Mouse (Mus musculus) limb, embryonic 12.5 days (tissue): ENCODE measurements at regions not wholly inside any gene's neighbourhood (a gene's known extent, or its start where the extent isn't known, plus 50 kb on each side); places are given as distances from the start of the nearest gene placed in this dataset.
A peak's percentile ranks its signal among the peaks of the same experiment; 100 is the strongest.

Source experiments
- ATAC-seq: fragments of 200-750 bp; cut with Nextera tagmentation; 2 replicates; pipeline ENCODE4 v1.8.0; 2017; ENCODE audit warnings: low read depth, moderate TSS enrichment; ENCODE audit not compliant: insufficient number of reproducible peaks, insufficient read depth, low FRiP score, low TSS enrichment
- H3K27ac ChIP-seq: fragments of 300-500 bp; sonication (generic); 2 replicates; pipeline ENCODE4 v1.5.1; 2016; ENCODE audit warnings: mild to moderate bottlenecking, moderate library complexity
- H3K27me3 ChIP-seq: fragments of 300-500 bp; sonication (generic); 2 replicates; pipeline ENCODE4 v1.6.1; 2016; ENCODE audit warnings: mild to moderate bottlenecking, moderate library complexity
- H3K36me3 ChIP-seq: fragments of 300-500 bp; sonication (generic); 2 replicates; pipeline ENCODE4 v1.6.1; 2016; ENCODE audit warnings: mild to moderate bottlenecking, moderate library complexity
- H3K4me1 ChIP-seq: fragments of 300-500 bp; sonication (generic); replicated peaks from 2 replicates; pipeline ENCODE4 v1.6.1; 2016
- H3K4me2 ChIP-seq: fragments of 300-500 bp; sonication (generic); 2 replicates; pipeline ENCODE4 v1.6.1; 2016; ENCODE audit warnings: mild to moderate bottlenecking, moderate library complexity
- H3K4me3 ChIP-seq: fragments of 300-500 bp; sonication (generic); replicated peaks from 2 replicates; pipeline ENCODE4 v1.5.1; 2016; ENCODE audit warnings: mild to moderate bottlenecking
- H3K9ac ChIP-seq: fragments of 300-500 bp; sonication (generic); replicated peaks from 2 replicates; pipeline ENCODE4 v1.6.1; 2016; ENCODE audit warnings: mild to moderate bottlenecking, moderate library complexity
- H3K9me3 ChIP-seq: fragments of 300-500 bp; sonication (generic); 2 replicates; pipeline ENCODE4 v1.6.1; 2016; ENCODE audit warnings: mild to moderate bottlenecking, moderate library complexity
- whole genome bisulfite sequencing: fragments of 180-500 bp; shearing (Covaris S2); methylation state at CpG from one replicate; pipeline ENCODE4 v1.1.7; 2016; 5-methylcytosine and 5-hydroxymethylcytosine counted together

- H3K36me3 ChIP-seq = no peaks in the 10 kb centered on the region
- no peak overlapping the region for H3K4me3 ChIP-seq
- 0 out of 2 replicates have a peak overlapping the region, but pooled peaks have one; percentile 35 for H3K27ac ChIP-seq
- 17% methylated on average over 4 of the region's 4 CpGs for WGBS
- H3K27me3 ChIP-seq = no peaks in the 10 kb centered on the region
- no peak overlapping the region for H3K9ac ChIP-seq
- H3K4me1 ChIP-seq = peaks cover 11% of the 10 kb centered on the region
- no peak for ATAC-seq
- no peak overlapping the region for H3K4me2 ChIP-seq
- H3K9me3 ChIP-seq = no peaks in the 10 kb centered on the region
Measured at GRCm38 (mm10) chr13:110944061-110944460, 310.8 kb upstream of the Actbl2 start.

DNA sequence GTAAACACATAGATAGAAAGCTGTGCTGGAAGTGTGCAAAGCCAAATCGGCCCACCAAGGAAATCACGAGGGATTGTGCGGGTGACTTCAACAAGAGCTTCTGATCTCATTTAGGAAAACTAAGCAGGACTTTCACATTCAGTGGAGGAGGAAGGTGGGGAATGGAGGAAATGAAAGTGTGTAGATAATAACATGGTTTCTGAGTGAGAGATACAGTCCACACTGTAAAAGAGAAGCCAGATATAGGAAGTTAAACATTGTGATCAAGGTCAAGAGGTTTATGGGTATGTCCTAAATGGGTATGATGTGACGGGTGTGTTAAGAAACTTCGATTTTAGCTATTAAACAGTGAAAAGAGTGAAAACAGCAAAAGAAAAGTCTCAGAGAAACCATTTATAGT, 310.1 kb upstream of the Actbl2 start:
- Histone ChIP-seq H3K27me3 (no peaks in the 10 kb centered on the region), H3K4me2 (no peak overlapping the region), H3K9me3 (no peaks in the 10 kb centered on the region), H3K27ac (0 out of 2 replicates have a peak overlapping the region, but pooled peaks have one; percentile 23), H3K9ac (no peak overlapping the region), H3K4me3 (no peak overlapping the region), H3K4me1 (peaks cover 11% of the 10 kb centered on the region), H3K36me3 (no peaks in the 10 kb centered on the region)
- ATAC-seq = no peak
- WGBS = 73% methylated on average over 5 of the region's 5 CpGs

GRCm38 (mm10) chr13:110960212-110960611, 294.6 kb upstream of the Actbl2 start:
- no peak for ATAC-seq
- H3K4me3 ChIP-seq = no peak overlapping the region
- H3K4me2 ChIP-seq = no peak overlapping the region
- 64% methylated on average over 5 of the region's 5 CpGs for WGBS
- H3K27ac ChIP-seq = no peak overlapping the region
- no peaks in the 10 kb centered on the region for H3K27me3 ChIP-seq
- 0 out of 2 replicates have a peak, but pooled peaks cover 5% of the 10 kb centered on the region for H3K9me3 ChIP-seq
- H3K4me1 ChIP-seq = no peaks in the 10 kb centered on the region
- no peaks in the 10 kb centered on the region for H3K36me3 ChIP-seq
- H3K9ac ChIP-seq = no peak overlapping the region

DNA sequence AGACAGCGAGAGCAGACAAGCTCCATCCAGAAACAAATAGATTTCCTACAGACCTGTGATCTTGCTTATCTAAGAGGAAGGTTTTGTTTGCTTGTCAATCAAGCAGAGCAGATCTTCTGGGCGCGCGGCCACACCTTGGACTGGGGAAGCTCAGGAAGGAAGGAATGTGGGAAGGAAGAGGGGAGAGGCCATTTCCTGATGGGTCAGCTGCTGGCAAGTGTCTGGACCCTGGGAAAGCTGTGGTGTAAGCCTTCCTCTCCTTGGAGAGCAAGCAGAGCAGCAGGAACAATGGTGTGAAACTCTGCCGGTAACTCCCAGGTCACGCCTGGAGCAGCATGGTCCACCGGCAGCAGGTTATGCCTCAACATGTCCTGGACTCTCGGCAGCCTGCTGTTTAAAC, 287.7 kb upstream of the Actbl2 start:
- 61% methylated on average over 8 of the region's 8 CpGs for WGBS
- ATAC-seq = no peak

DNA sequence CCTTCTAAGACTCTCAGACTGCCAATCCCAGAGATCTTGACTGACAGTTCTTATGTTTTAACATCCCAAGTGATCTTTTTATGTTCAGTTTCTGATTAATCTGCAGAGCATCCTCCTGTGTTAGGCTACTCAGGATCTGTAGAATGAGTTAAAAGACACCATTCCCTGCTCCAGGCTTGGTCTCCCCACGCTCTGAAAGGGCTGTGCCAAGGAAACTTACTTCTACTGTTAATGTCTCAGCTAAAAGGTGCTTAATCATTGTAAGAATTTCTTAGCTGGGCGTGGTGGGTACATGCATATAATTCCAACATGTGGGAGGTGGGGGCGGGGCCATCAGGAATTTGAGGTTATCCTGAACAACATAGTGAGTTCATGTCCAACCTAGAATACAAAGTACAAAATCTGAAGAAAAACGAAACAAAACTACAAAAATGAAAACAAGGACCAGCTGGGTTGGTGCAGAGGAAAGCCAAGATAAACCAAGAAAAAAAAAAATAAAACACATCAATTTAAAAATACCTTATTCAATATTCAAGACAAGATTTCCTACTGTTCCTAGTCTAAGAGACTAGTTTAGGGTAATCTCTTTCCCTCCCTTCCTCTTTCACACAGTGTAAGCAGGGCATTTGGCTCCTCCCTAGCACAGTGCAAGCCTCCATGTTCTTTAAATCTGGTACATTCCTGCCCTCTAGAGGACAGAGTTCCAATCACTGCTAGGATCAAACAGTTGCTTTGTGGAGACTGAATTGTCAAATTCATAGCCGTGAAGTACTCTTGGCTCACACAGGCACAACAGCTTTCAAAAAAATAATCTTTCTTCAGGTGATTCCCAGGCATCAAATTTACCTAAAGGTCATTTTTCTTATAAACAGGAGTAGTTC, 286.9 kb upstream of the Actbl2 start:
- no peak overlapping the region for H3K9ac ChIP-seq
- 0 out of 2 replicates have a peak overlapping the region, but pooled peaks have one; percentile 8 for H3K27ac ChIP-seq
- H3K9me3 ChIP-seq = no peaks in the 10 kb centered on the region
- H3K27me3 ChIP-seq = no peaks in the 10 kb centered on the region
- ATAC-seq = peak; percentile 97
- H3K4me3 ChIP-seq = no peak overlapping the region
- peaks cover 9% of the 10 kb centered on the region for H3K4me1 ChIP-seq
- WGBS = 51% methylated on average over 5 of the region's 5 CpGs
- H3K36me3 ChIP-seq = no peaks in the 10 kb centered on the region
- H3K4me2 ChIP-seq = no peak overlapping the region

More for the DNA sequence above, 287.7 kb upstream of the Actbl2 start:
- no peaks in the 10 kb centered on the region for H3K36me3 ChIP-seq
- no peaks in the 10 kb centered on the region for H3K9me3 ChIP-seq
- no peaks in the 10 kb centered on the region for H3K27me3 ChIP-seq
- no peak overlapping the region for H3K4me3 ChIP-seq
- no peak overlapping the region for H3K9ac ChIP-seq
- H3K4me2 ChIP-seq = no peak overlapping the region
- peaks cover 9% of the 10 kb centered on the region for H3K4me1 ChIP-seq
- 0 out of 2 replicates have a peak overlapping the region, but pooled peaks have one; percentile 8 for H3K27ac ChIP-seq

DNA sequence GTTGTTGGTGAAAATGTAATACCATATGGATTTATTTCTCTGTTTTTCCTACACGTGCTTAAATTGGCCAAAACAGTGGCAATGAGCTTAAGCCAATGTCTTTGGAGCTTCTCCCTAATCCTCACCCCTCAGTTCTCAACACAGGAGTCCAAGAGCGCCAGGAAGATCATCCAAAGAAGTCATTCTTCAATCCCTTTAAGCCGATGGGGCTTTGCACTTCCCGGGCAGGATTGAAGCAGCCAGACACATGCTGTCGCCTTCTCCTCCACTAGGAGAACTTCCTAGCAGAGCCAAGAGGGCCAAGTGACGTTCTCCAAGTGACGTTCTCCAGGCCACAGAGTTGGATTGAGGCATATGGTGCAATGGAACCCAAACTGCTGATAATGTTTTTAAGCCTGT, 286.3 kb upstream of the Actbl2 start:
- no peak; the same call in 1 of the 2 replicates for ATAC-seq
- 49% methylated on average over 7 of the region's 7 CpGs for WGBS
- no peaks in the 10 kb centered on the region for H3K9me3 ChIP-seq

GRCm38 (mm10) chr13:110977379-110977778, 277.4 kb upstream of the Actbl2 start:
- Histone ChIP-seq H3K27ac (no peak overlapping the region), H3K9me3 (no peaks in the 10 kb centered on the region)

More for the DNA sequence above, 286.3 kb upstream of the Actbl2 start:
- Histone ChIP-seq H3K4me3 (no peak overlapping the region), H3K9ac (no peak overlapping the region), H3K27me3 (no peaks in the 10 kb centered on the region), H3K36me3 (no peaks in the 10 kb centered on the region), H3K27ac (no peak overlapping the region), H3K4me1 (peaks cover 9% of the 10 kb centered on the region), H3K4me2 (no peak overlapping the region)

GRCm38 (mm10) chr13:110978022-110978421, 276.8 kb upstream of the Actbl2 start:
- 89% methylated on average over 3 of the region's 3 CpGs for WGBS
- H3K4me1 ChIP-seq = no peaks in the 10 kb centered on the region
- H3K27me3 ChIP-seq = no peaks in the 10 kb centered on the region
- no peak overlapping the region for H3K4me3 ChIP-seq
- H3K4me2 ChIP-seq = no peak overlapping the region
- H3K9ac ChIP-seq = no peak overlapping the region
- H3K36me3 ChIP-seq = no peaks in the 10 kb centered on the region
- no peak overlapping the region for H3K27ac ChIP-seq
- H3K9me3 ChIP-seq = no peaks in the 10 kb centered on the region
- ATAC-seq = no peak

More at GRCm38 (mm10) chr13:110977379-110977778, 277.4 kb upstream of the Actbl2 start:
- WGBS = 81% methylated on average over 5 of the region's 5 CpGs
- no peak for ATAC-seq
- no peaks in the 10 kb centered on the region for H3K4me1 ChIP-seq
- H3K9ac ChIP-seq = no peak overlapping the region
- no peaks in the 10 kb centered on the region for H3K27me3 ChIP-seq
- H3K4me2 ChIP-seq = no peak overlapping the region
- no peaks in the 10 kb centered on the region for H3K36me3 ChIP-seq
- H3K4me3 ChIP-seq = no peak overlapping the region

GRCm38 (mm10) chr13:110990677-110991076, 264.1 kb upstream of the Actbl2 start:
- H3K36me3 ChIP-seq = no peaks in the 10 kb centered on the region
- H3K27ac ChIP-seq = no peak overlapping the region
- H3K4me3 ChIP-seq = no peak overlapping the region
- H3K4me2 ChIP-seq = no peak overlapping the region
- H3K9me3 ChIP-seq = no peaks in the 10 kb centered on the region
- 89% methylated on average over 2 of the region's 2 CpGs for WGBS
- H3K9ac ChIP-seq = no peak overlapping the region
- H3K4me1 ChIP-seq = no peaks in the 10 kb centered on the region
- no peak for ATAC-seq
- H3K27me3 ChIP-seq = no peaks in the 10 kb centered on the region

DNA sequence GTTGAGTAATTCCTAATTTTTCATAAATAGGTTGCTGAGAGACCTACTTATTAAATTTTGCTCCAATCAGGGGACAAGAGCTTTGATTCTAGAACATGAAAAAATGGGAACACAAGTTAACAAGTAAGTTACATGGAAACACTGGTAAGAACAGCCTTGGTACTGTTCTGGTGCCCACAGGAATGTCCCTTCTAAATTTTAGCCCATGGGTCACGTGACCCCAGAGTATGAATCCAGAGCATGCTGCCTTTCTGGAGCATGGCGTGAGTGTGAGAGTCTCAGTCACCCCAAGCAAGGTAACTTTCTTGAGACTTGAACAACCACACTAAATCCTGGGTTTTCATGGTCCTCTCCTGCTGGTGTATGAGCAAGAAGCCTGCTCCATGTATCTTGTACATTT, 263.7 kb upstream of the Actbl2 start:
- no peaks in the 10 kb centered on the region for H3K36me3 ChIP-seq
- no peak for ATAC-seq
- H3K4me2 ChIP-seq = no peak overlapping the region
- 86% methylated on average over 2 of the region's 2 CpGs for WGBS
- no peaks in the 10 kb centered on the region for H3K4me1 ChIP-seq
- no peak overlapping the region for H3K27ac ChIP-seq
- no peaks in the 10 kb centered on the region for H3K9me3 ChIP-seq
- H3K27me3 ChIP-seq = no peaks in the 10 kb centered on the region
- no peak overlapping the region for H3K4me3 ChIP-seq
- H3K9ac ChIP-seq = no peak overlapping the region

DNA sequence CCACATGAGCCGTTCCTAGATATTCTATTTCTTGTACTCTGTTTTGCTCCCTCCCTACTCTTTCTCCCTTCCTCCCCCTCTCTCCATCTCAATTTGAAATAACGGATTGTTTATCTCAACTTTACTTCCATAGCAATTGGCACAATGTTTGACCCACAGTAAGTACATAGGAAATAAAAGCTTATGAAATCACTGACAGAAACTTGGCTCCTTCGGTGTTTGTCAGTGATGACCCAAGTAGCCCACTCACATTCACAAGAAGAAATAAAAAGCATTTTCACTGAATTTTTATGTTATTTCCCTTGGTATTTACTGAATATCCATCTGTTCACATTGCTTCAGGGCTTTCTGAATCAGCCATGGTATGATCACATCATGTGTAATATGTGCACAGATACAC, 260.2 kb upstream of the Actbl2 start:
- Histone ChIP-seq H3K4me3 (no peak overlapping the region), H3K9ac (no peak overlapping the region), H3K9me3 (no peaks in the 10 kb centered on the region), H3K4me2 (no peak overlapping the region), H3K36me3 (no peaks in the 10 kb centered on the region), H3K27ac (no peak overlapping the region), H3K27me3 (no peaks in the 10 kb centered on the region), H3K4me1 (no peaks in the 10 kb centered on the region)
- WGBS = 91% methylated on average over 3 of the region's 3 CpGs
- ATAC-seq = no peak
